In genomic region chr8:48136804-48137650, GRCm38 (mm10) we compare ENCODE assay signal across 11 mouse cellular contexts. TPM values are rescaled to one million over a fixed set of nuclear protein-coding genes. Genes with fewer than 3 reads are reported as not detected.
A peak's percentile ranks its signal among the peaks of the same experiment; 100 is the strongest.
DNase-seq lines count a peak whose midpoint lies in the region; ATAC-seq lines count a peak whose summit lies in the region.
"Had no signal": no experiment of that assay in that cellular context is flagged by ENCODE, and none has a peak within 500 bp of the region (broad histone marks: within the 10 kb centered on the region; RNA-seq: fewer than 3 reads in every experiment).

No protein-coding gene starts in this region.

- H3K27me3 ChIP-seq in forebrain, embryonic 12.5 days, result no peaks in the 10 kb centered on the region
- H3K27me3 ChIP-seq in forebrain, embryonic 11.5 days (ENCODE audit: control insufficient read depth, insufficient read depth, low read length), result no peaks in the 10 kb centered on the region
- H3K27me3 ChIP-seq in neural tube, embryonic 12.5 days (replicated peaks), result no peaks in the 10 kb centered on the region
- H3K27me3 ChIP-seq in limb, embryonic 10.5 days (ENCODE audit: low read depth, poor library complexity, severe bottlenecking), result no peaks in the 10 kb centered on the region

- WGBS in forebrain, embryonic 12.5 days, result 79% methylated on average over 30 of the region's 30 CpGs
- WGBS in forebrain, embryonic 11.5 days, result 85% methylated on average over 30 of the region's 30 CpGs
- WGBS in neural tube, embryonic 12.5 days, result 72% methylated on average over 30 of the region's 30 CpGs
- 75% methylated on average over 30 of the region's 30 CpGs for WGBS in limb, embryonic 10.5 days

- no peak for DNase-seq in forebrain, embryonic 11.5 days (ENCODE audit: low spot score)
- no peak for DNase-seq in neural tube, embryonic 10.5 days (ENCODE audit: extremely low spot score, low spot score)
- DNase-seq in limb, embryonic 10.5 days (ENCODE audit: low spot score), result peak; percentile 56
- no peak for DNase-seq in right cerebral cortex, adult 18-20 months
- no peak for DNase-seq in ovary, adult 18-20 months (ENCODE audit: low spot score)
- no peak for DNase-seq in adrenal gland, postnatal 36 days
- DNase-seq: kidney, adult 2 months had no signal

- no peak overlapping the region for H3K9ac ChIP-seq in forebrain, embryonic 12.5 days
- no peak overlapping the region for H3K9ac ChIP-seq in forebrain, embryonic 11.5 days (ENCODE audit: low read length)
- no peak overlapping the region for H3K9ac ChIP-seq in neural tube, embryonic 12.5 days

- peak; percentile 33; the same call in 1 of the 2 replicates for ATAC-seq in forebrain, embryonic 12.5 days (ENCODE audit: low FRiP score)
- no peak for ATAC-seq in forebrain, embryonic 11.5 days (replicated peaks; ENCODE audit: low FRiP score)
- peak; percentile 35; the same call in 1 of the 2 replicates for ATAC-seq in neural tube, embryonic 12.5 days (ENCODE audit: low FRiP score, low read depth)

- no peaks in the 10 kb centered on the region for H3K9me3 ChIP-seq in forebrain, embryonic 12.5 days
- no peaks in the 10 kb centered on the region for H3K9me3 ChIP-seq in forebrain, embryonic 11.5 days (ENCODE audit: control insufficient read depth, low read length)
- H3K9me3 ChIP-seq in neural tube, embryonic 12.5 days, result no peaks in the 10 kb centered on the region
- no peaks in the 10 kb centered on the region for H3K9me3 ChIP-seq in limb, embryonic 10.5 days (replicated peaks)
- H3K9me3 ChIP-seq: G1E had no signal

- peaks cover 18% of the 10 kb centered on the region; the same call in 1 of the 2 replicates for H3K36me3 ChIP-seq in forebrain, embryonic 12.5 days (replicated peaks)
- H3K36me3 ChIP-seq in forebrain, embryonic 11.5 days (ENCODE audit: control insufficient read depth, insufficient read depth, low read length), result no peaks in the 10 kb centered on the region
- H3K36me3 ChIP-seq in neural tube, embryonic 12.5 days, result peaks cover 8% of the 10 kb centered on the region; the same call in 1 of the 2 replicates
- peaks cover 87% of the 10 kb centered on the region for H3K36me3 ChIP-seq in limb, embryonic 10.5 days

- H3K4me2 ChIP-seq in forebrain, embryonic 12.5 days, result no peak overlapping the region
- H3K4me2 ChIP-seq in forebrain, embryonic 11.5 days (ENCODE audit: low read depth, low read length, severe bottlenecking), result no peak overlapping the region
- H3K4me2 ChIP-seq in neural tube, embryonic 12.5 days (replicated peaks), result peak overlapping the region; percentile 24; the same call in 1 of the 2 replicates

- peaks cover 11% of the 10 kb centered on the region for H3K4me1 ChIP-seq in forebrain, embryonic 12.5 days
- no peaks in the 10 kb centered on the region for H3K4me1 ChIP-seq in forebrain, embryonic 11.5 days (replicated peaks; ENCODE audit: control insufficient read depth, insufficient read depth, low read length)
- H3K4me1 ChIP-seq in neural tube, embryonic 12.5 days, result no peaks in the 10 kb centered on the region
- H3K4me1 ChIP-seq in limb, embryonic 10.5 days, result peaks cover 35% of the 10 kb centered on the region

- no peak overlapping the region for H3K27ac ChIP-seq in forebrain, embryonic 12.5 days
- no peak overlapping the region for H3K27ac ChIP-seq in forebrain, embryonic 11.5 days (ENCODE audit: low read depth, low read length)
- H3K27ac ChIP-seq in neural tube, embryonic 12.5 days, result no peak overlapping the region
- peak overlapping the region; percentile 62 for H3K27ac ChIP-seq in limb, embryonic 10.5 days

- no peak overlapping the region for H3K4me3 ChIP-seq in forebrain, embryonic 12.5 days (replicated peaks)
- H3K4me3 ChIP-seq in forebrain, embryonic 11.5 days (ENCODE audit: low read depth, low read length), result no peak overlapping the region
- no peak overlapping the region for H3K4me3 ChIP-seq in neural tube, embryonic 12.5 days
- H3K4me3 ChIP-seq in limb, embryonic 10.5 days, result no peak overlapping the region; the same call in 1 of the 2 replicates
- H3K4me3 ChIP-seq: erythroblast, embryonic 14.5 days had no signal

RNA-seq across cellular contexts. Expression of gene Dctd, which starts 38.1 kb away (rescaled TPM):
- polyA plus RNA-seq in forebrain, embryonic 12.5 days (2016; fragmentation: Nextera tagmentation; extraction: Ambion mirVana), result 19.7 and 21.2 TPM in 2 replicates
- polyA plus RNA-seq in forebrain, embryonic 11.5 days (2014; fragmentation: Nextera tagmentation; extraction: Ambion mirVana), result 36.8 and 38.0 TPM in 2 replicates
- polyA plus RNA-seq in neural tube, embryonic 12.5 days (2016; fragmentation: Nextera tagmentation; extraction: Ambion mirVana), result 13.1 and 13.4 TPM in 2 replicates
- 61.9 and 72.0 TPM in 2 replicates for polyA plus RNA-seq in limb, embryonic 10.5 days (2016; fragmentation: Nextera tagmentation; extraction: Ambion mirVana)
- 1 to 10 TPM; 3.7 to 4.6 TPM for total RNA-seq in adrenal gland, postnatal 36 days (2021)
- polyA plus RNA-seq: erythroblast, embryonic 14.5 days had no signal
